Mouse (Mus musculus): ENCODE measurements around the gene Ddhd1. TPM values are rescaled to one million over a fixed set of nuclear protein-coding genes. Genes with fewer than 3 reads are reported as not detected.

Gene Ddhd1
- polyA plus RNA-seq, 1 experiment, result 2.8 TPM

DNA sequence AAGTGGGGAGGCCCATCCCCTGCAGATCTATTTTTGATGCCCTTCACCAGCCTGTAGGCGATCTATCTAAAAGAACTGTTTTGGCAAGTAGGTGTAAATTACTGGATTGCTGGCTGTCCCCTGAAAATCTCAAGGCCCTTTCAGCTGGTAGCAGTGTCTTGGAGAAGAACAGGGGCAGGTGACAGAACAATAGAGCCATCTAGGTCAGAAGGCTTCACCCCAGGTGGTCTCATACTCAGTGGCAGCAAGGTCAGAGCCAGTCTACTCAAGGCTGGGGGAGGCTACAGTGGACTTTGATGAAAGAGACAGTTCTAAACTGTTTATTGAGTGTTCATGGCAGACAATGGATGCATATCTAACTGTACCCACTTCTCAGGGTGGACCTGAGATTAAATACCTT is 98.9 kb downstream of the Ddhd1 start:
- no peaks in the 10 kb centered on the region for H3K4me1 ChIP-seq
- TF ChIP-seq FLI1 (IDR thresholded peaks at IDR 0.05; ENCODE audit: low read length), result no peak
- no peak for TF ChIP-seq GATA1 (IDR thresholded peaks at IDR 0.05; ENCODE audit: borderline replicate concordance, low read length)

GRCm38 (mm10) chr14:45554336-45554735 is 103.6 kb downstream of the Ddhd1 start:
- H3K4me3 ChIP-seq (replicated peaks), result no peak overlapping the region
- no peaks in the 10 kb centered on the region for H3K9me3 ChIP-seq
- H3K4me1 ChIP-seq, result peaks cover 4% of the 10 kb centered on the region; the same call in 1 of the 2 replicates
- H3K36me3 ChIP-seq (replicated peaks; ENCODE audit: low read length), result no peaks in the 10 kb centered on the region
- no peaks in the 10 kb centered on the region for H3K27me3 ChIP-seq (replicated peaks)
- no peak for TF ChIP-seq FLI1 (IDR thresholded peaks at IDR 0.05; ENCODE audit: low read length)
- TF ChIP-seq GATA1 (IDR thresholded peaks at IDR 0.05; ENCODE audit: borderline replicate concordance, low read length), result no peak

More for the DNA sequence above, 98.9 kb downstream of the Ddhd1 start:
- no peaks in the 10 kb centered on the region for H3K9me3 ChIP-seq
- no peaks in the 10 kb centered on the region for H3K36me3 ChIP-seq (replicated peaks; ENCODE audit: low read length)
- H3K27me3 ChIP-seq (replicated peaks), result peaks cover 6% of the 10 kb centered on the region
- no peak overlapping the region for H3K4me3 ChIP-seq (replicated peaks)

GRCm38 (mm10) chr14:45553854-45554253 is 104.1 kb downstream of the Ddhd1 start:
- TF ChIP-seq GATA1 (IDR thresholded peaks at IDR 0.05; ENCODE audit: borderline replicate concordance, low read length) (no peak), FLI1 (IDR thresholded peaks at IDR 0.05; ENCODE audit: low read length) (no peak)
- H3K36me3 ChIP-seq (replicated peaks; ENCODE audit: low read length), result no peaks in the 10 kb centered on the region
- H3K4me1 ChIP-seq, result peaks cover 4% of the 10 kb centered on the region; the same call in 1 of the 2 replicates
- no peaks in the 10 kb centered on the region for H3K9me3 ChIP-seq
- no peaks in the 10 kb centered on the region for H3K27me3 ChIP-seq (replicated peaks)
- H3K4me3 ChIP-seq (replicated peaks), result no peak overlapping the region

DNA sequence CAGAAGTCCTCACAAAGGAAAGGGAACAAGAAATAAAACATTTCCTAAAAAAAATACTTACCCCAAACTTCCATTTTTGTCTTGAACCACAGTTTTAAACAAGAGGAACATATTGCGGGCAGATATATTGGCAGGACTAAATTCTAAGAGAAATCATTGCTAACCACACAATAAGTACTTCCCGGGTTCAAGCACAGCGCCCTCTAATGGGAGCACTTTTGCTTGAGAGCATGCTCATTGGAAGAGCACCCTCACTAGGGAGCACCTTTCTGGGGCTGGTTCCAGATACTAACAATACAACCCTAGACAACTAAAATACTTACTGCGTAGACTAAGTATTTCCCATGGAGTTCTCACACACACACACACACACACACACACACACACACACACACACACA is 105.5 kb downstream of the Ddhd1 start:
- H3K36me3 ChIP-seq (replicated peaks; ENCODE audit: low read length), result no peaks in the 10 kb centered on the region
- TF ChIP-seq FLI1 (IDR thresholded peaks at IDR 0.05; ENCODE audit: low read length) (no peak), GATA1 (IDR thresholded peaks at IDR 0.05; ENCODE audit: borderline replicate concordance, low read length) (no peak)
- H3K4me1 ChIP-seq, result peaks cover 4% of the 10 kb centered on the region; the same call in 1 of the 2 replicates
- no peaks in the 10 kb centered on the region for H3K27me3 ChIP-seq (replicated peaks)
- H3K4me3 ChIP-seq (replicated peaks), result no peak overlapping the region
- H3K9me3 ChIP-seq, result peaks cover 4% of the 10 kb centered on the region

DNA sequence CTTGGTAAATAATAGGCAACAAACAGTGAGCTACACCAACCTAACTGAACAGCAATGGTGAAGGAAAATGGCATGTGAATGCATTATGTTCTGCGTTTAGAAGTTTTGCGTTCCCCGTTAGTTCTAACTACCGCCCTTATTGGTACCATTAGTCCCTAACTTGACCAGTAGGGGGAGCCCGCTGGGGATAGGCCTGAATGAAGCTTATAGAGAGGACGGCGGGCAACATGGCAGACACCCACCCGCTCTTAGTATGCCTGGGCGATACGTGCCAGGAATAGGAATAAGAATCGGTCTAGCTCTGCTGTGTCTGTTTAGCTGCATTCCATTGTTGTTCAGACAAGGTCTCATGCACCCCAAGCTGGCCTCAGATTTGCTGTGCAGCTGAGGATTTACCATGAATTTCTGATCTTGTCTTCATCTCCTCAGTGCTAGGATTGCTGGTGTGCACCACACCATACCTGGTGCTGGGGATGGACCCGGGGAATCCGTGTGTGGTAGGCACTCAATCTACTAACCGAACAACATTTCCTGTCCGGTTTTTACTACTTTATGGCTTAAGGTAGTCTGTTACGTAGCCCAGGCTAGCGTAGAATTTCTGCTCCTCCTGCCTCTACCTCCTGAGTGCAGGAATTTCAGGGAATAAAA is 106.7 kb downstream of the Ddhd1 start:
- Histone ChIP-seq H3K36me3 (replicated peaks; ENCODE audit: low read length) (no peaks in the 10 kb centered on the region), H3K9me3 (peaks cover 4% of the 10 kb centered on the region), H3K4me3 (replicated peaks) (no peak overlapping the region), H3K4me1 (peaks cover 4% of the 10 kb centered on the region; the same call in 1 of the 2 replicates), H3K27me3 (replicated peaks) (no peaks in the 10 kb centered on the region)
- no peak for TF ChIP-seq FLI1 (IDR thresholded peaks at IDR 0.05; ENCODE audit: low read length)
- no peak for TF ChIP-seq GATA1 (IDR thresholded peaks at IDR 0.05; ENCODE audit: borderline replicate concordance, low read length)

DNA sequence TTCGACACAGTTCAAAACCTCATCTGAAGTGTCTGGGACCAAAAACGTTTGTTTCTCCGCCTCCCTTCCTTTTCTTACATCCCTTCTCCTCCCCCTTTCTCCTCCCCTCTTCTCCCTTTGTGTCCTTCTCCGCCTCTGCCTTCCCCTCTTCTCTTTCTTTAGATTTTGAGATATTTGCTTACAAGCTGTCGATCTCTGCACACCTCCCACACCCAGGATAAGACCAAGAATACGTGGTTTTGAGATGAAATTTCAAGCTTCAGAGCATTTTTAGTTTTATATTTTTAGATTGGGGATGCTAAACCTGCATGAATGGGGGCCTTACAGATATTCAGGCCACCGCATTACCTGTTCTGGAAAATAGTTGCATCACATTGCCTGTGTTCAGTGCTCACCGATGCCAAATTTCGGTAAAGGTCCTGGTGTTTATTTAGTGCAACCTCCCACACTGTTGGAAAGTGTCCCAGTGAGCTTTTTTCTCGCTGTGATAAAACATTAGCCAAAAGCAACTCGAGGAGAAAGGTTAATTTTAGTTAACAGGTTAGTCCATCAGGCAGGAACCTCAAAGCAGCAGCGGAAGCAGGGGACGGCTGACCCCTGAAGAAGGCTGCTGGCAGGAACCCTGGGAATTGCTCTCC is 107.8 kb downstream of the Ddhd1 start:
- Histone ChIP-seq H3K9me3 (peaks cover 4% of the 10 kb centered on the region), H3K27me3 (replicated peaks) (peaks cover 4% of the 10 kb centered on the region), H3K36me3 (replicated peaks; ENCODE audit: low read length) (no peaks in the 10 kb centered on the region), H3K4me3 (replicated peaks) (no peak overlapping the region), H3K4me1 (peaks cover 4% of the 10 kb centered on the region; the same call in 1 of the 2 replicates)
- TF ChIP-seq FLI1 (IDR thresholded peaks at IDR 0.05; ENCODE audit: low read length) (no peak), GATA1 (IDR thresholded peaks at IDR 0.05; ENCODE audit: borderline replicate concordance, low read length) (no peak)

- no peak overlapping the region for H3K4me3 ChIP-seq (replicated peaks)
- peaks cover 8% of the 10 kb centered on the region for H3K27me3 ChIP-seq (replicated peaks)
- H3K9me3 ChIP-seq, result peaks cover 4% of the 10 kb centered on the region
- H3K36me3 ChIP-seq (replicated peaks; ENCODE audit: low read length), result no peaks in the 10 kb centered on the region
- no peak for TF ChIP-seq FLI1 (IDR thresholded peaks at IDR 0.05; ENCODE audit: low read length)
- no peak for TF ChIP-seq GATA1 (IDR thresholded peaks at IDR 0.05; ENCODE audit: borderline replicate concordance, low read length)
- peaks cover 4% of the 10 kb centered on the region; the same call in 1 of the 2 replicates for H3K4me1 ChIP-seq
Observed at GRCm38 (mm10) chr14:45548118-45548517, 109.8 kb downstream of the Ddhd1 start.

DNA sequence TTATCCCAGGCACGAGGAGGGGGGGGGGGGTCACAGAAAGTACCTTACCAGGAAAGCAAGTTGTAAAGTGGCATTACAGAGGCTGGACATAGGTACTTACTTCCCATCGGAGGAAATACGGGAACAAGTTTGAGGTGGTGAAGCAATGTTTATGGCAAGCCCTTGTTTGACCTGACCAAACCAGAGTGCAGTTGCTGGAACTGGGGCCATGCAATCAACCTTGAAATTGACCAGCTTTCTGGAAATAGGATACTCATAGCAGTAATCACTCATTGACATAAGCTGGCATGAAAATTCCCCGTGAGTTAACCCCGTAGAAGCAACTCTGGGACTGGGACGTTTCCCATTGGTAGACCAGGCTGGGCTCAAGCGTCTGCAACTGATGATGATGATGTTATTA is 113.0 kb downstream of the Ddhd1 start:
- Histone ChIP-seq H3K4me1 (peaks cover under 1% of the 10 kb centered on the region; the same call in 1 of the 2 replicates), H3K27me3 (replicated peaks) (peaks cover 11% of the 10 kb centered on the region)
- TF ChIP-seq GATA1 (IDR thresholded peaks at IDR 0.05; ENCODE audit: borderline replicate concordance, low read length) (no peak), FLI1 (IDR thresholded peaks at IDR 0.05; ENCODE audit: low read length) (no peak)

GRCm38 (mm10) chr14:45544026-45544425 is 113.9 kb downstream of the Ddhd1 start:
- Histone ChIP-seq H3K4me3 (replicated peaks) (no peak overlapping the region), H3K36me3 (replicated peaks; ENCODE audit: low read length) (no peaks in the 10 kb centered on the region), H3K4me1 (peaks cover 4% of the 10 kb centered on the region; the same call in 1 of the 2 replicates), H3K27me3 (replicated peaks) (peaks cover 11% of the 10 kb centered on the region), H3K9me3 (peaks cover 4% of the 10 kb centered on the region)
- TF ChIP-seq GATA1 (IDR thresholded peaks at IDR 0.05; ENCODE audit: borderline replicate concordance, low read length), result no peak
- TF ChIP-seq FLI1 (IDR thresholded peaks at IDR 0.05; ENCODE audit: low read length), result no peak

More for the DNA sequence above, 113.0 kb downstream of the Ddhd1 start:
- Histone ChIP-seq H3K36me3 (replicated peaks; ENCODE audit: low read length) (no peaks in the 10 kb centered on the region), H3K4me3 (replicated peaks) (no peak overlapping the region), H3K9me3 (peaks cover 4% of the 10 kb centered on the region)
